Mouse (Mus musculus): Measurements from ENCODE around the gene Zdhhc5. TPM values are rescaled to one million over a fixed set of nuclear protein-coding genes. Genes with fewer than 3 reads are reported as not detected.
A peak's percentile ranks its signal among the peaks of the same experiment; 100 is the strongest.

Zdhhc5 gene
- polyA plus RNA-seq (2015; fragmentation: Nextera tagmentation; extraction: Ambion mirVana), result 17.6 and 19.2 TPM in 2 replicates

DNA sequence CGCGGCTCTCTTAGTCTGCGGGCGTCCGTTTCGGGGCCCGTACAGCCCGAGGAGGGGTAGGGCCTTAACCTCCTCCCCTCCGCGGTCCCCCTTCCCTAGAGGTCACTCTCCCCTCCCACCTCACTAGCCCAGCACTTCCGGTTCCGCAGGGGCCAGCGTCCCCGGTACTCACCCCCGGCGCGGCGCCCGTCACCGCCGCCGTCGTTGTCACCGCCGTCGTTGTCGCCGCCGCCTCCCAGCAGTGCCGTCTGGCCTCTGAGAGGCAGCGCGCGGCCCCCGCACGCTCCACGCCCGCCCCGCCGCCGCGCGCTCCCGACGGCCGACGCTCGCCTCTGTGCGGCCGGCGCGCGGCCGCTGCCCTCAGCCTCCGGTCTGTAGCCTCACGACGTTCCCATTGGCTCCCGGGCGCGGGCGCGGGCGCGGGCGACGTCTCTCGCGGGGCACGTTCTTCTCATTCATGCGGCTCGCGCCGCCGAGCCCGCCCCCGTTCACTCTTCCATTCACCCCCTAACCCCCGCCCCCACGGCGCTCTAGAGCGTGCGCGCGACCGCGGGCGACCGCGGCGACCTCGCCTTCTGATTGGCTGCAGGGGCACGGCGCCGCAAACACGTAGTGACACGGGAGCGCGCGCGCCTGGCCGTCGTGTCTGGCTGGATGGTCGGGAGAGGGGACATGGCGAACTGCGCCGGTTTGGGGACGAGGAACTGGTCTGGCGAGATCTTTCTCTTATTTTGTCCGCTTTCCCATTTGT lies at the start of gene Zdhhc5:
Zdhhc5 (minus strand) TSS at position 370 of the 751 bp plus-strand sequence.
- H3K9ac ChIP-seq, result peak within 1 kb of the TSS; percentile 98
- H3K9me3 ChIP-seq, result no peaks in the 10 kb centered on the region
- no peaks in the 10 kb centered on the region for H3K27me3 ChIP-seq
- under 1% methylated on average over 107 of the region's 107 CpGs for WGBS
- H3K4me2 ChIP-seq, result peak within 1 kb of the TSS; percentile 63
- peaks cover 39% of the 10 kb centered on the region for H3K4me1 ChIP-seq (replicated peaks)
- peak; percentile 98 for ATAC-seq (ENCODE audit: low read depth)
- peaks cover 11% of the 10 kb centered on the region for H3K36me3 ChIP-seq
- H3K4me3 ChIP-seq, result peak within 1 kb of the TSS; percentile 93
- H3K27ac ChIP-seq (replicated peaks), result peak within 1 kb of the TSS; percentile 96

GRCm38 (mm10) chr2:84762818-84763217 lies 47.8 kb upstream of the Zdhhc5 start:
- 65% methylated on average over 1 of the region's 1 CpGs for WGBS
- H3K4me2 ChIP-seq, result no peak overlapping the region
- no peaks in the 10 kb centered on the region for H3K27me3 ChIP-seq
- no peaks in the 10 kb centered on the region for H3K9me3 ChIP-seq
- H3K4me1 ChIP-seq (replicated peaks), result no peaks in the 10 kb centered on the region
- H3K9ac ChIP-seq, result no peak overlapping the region
- no peak overlapping the region for H3K27ac ChIP-seq (replicated peaks)
- peaks cover 13% of the 10 kb centered on the region for H3K36me3 ChIP-seq
- H3K4me3 ChIP-seq, result no peak overlapping the region
- no peak for ATAC-seq (ENCODE audit: low read depth)

DNA sequence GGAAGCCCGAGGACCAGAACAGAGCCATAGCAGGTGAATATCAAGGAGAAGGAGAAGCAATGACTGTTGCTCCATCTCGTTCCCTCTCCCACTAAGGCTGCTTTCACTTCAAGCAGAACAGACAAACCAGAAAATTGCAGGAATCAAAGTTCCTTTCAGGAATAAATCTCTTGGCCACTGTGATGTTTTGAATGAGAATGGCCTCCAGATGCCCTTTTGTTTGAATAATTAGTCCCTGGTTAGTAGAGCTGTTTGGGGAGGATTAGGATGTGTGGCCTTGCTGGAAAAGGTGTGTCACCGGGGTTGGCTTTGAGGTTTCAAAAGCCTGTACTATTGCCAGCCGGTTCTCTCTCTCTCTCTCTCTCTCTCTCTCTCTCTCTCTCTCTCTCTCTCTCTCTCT lies 47.3 kb upstream of the Zdhhc5 start:
- Histone ChIP-seq H3K4me2 (no peak overlapping the region), H3K9me3 (no peaks in the 10 kb centered on the region), H3K36me3 (peaks cover 13% of the 10 kb centered on the region), H3K27ac (replicated peaks) (no peak overlapping the region), H3K9ac (no peak overlapping the region), H3K4me3 (no peak overlapping the region), H3K4me1 (replicated peaks) (no peaks in the 10 kb centered on the region), H3K27me3 (no peaks in the 10 kb centered on the region)
- no peak for ATAC-seq (ENCODE audit: low read depth)
- WGBS, result 54% methylated on average over 4 of the region's 4 CpGs

DNA sequence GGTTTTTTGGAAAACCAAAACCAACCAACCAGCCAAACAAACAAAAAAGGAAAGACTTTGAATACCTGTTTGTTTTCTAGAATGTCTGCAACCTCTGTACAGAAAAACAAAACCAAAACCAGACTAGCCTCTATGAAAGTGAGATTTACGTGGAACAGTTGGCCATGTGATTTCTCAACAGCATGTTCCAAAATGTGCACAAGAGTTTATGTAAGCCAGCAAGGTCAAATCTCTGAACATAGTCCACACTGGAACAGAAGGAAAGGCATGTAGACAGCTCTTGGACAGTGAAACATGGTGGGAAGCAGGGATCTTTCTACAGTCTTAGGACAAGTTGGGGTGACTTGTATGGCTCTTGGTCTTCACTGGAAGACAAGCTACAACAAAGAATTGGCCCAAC lies 46.9 kb upstream of the Zdhhc5 start:
- no peaks in the 10 kb centered on the region for H3K9me3 ChIP-seq
- no peak for ATAC-seq (ENCODE audit: low read depth)
- H3K4me1 ChIP-seq (replicated peaks), result no peaks in the 10 kb centered on the region
- H3K27me3 ChIP-seq, result no peaks in the 10 kb centered on the region
- 90% methylated on average over 1 of the region's 1 CpGs for WGBS
- H3K27ac ChIP-seq (replicated peaks), result no peak overlapping the region
- H3K4me3 ChIP-seq, result no peak overlapping the region
- H3K9ac ChIP-seq, result no peak overlapping the region
- no peak overlapping the region for H3K4me2 ChIP-seq
- H3K36me3 ChIP-seq, result peaks cover 13% of the 10 kb centered on the region

- no peak for ATAC-seq (ENCODE audit: low read depth)
- peaks cover 13% of the 10 kb centered on the region for H3K36me3 ChIP-seq
- WGBS, result 90% methylated on average over 3 of the region's 3 CpGs
- H3K27me3 ChIP-seq, result no peaks in the 10 kb centered on the region
- no peak overlapping the region for H3K27ac ChIP-seq (replicated peaks)
- no peak overlapping the region for H3K4me3 ChIP-seq
- H3K9ac ChIP-seq, result no peak overlapping the region
- no peaks in the 10 kb centered on the region for H3K9me3 ChIP-seq
- no peaks in the 10 kb centered on the region for H3K4me1 ChIP-seq (replicated peaks)
- H3K4me2 ChIP-seq, result no peak overlapping the region
Measured at GRCm38 (mm10) chr2:84761309-84761708, 46.3 kb upstream of the Zdhhc5 start.

DNA sequence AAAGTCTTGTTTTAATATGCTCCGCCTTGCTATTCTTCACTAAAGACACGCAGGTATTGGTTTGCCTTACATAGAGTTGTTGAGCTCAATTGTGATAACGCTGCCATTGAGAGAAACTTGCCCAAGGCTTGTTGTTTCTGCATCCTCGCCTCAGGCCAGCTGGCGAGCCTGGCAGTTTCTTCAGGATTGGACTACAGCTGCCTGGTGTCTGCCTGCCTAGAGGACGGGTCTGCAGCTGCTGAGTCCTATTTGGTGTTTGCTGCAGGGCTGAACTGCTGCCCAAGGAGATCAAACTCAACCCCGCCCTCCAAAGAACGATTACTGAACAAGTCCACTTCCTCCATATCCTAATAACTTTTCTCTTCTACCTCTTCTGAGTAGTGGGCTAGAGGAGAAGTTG lies 45.8 kb upstream of the Zdhhc5 start:
- WGBS, result 72% methylated on average over 8 of the region's 8 CpGs
- Histone ChIP-seq H3K4me1 (replicated peaks) (no peaks in the 10 kb centered on the region), H3K4me3 (no peak overlapping the region), H3K36me3 (peaks cover 13% of the 10 kb centered on the region), H3K27me3 (no peaks in the 10 kb centered on the region), H3K9me3 (no peaks in the 10 kb centered on the region), H3K4me2 (no peak overlapping the region), H3K27ac (replicated peaks) (no peak overlapping the region), H3K9ac (no peak overlapping the region)
- no peak for ATAC-seq (ENCODE audit: low read depth)

GRCm38 (mm10) chr2:84758542-84759127 lies 43.7 kb upstream of the Zdhhc5 start:
- no peaks in the 10 kb centered on the region for H3K27me3 ChIP-seq
- no peaks in the 10 kb centered on the region for H3K4me1 ChIP-seq (replicated peaks)
- no peak overlapping the region for H3K4me2 ChIP-seq
- ATAC-seq (ENCODE audit: low read depth), result peak; percentile 67
- 2% methylated on average over 2 of the region's 2 CpGs for WGBS
- H3K9me3 ChIP-seq, result no peaks in the 10 kb centered on the region
- H3K9ac ChIP-seq, result no peak overlapping the region
- H3K27ac ChIP-seq (replicated peaks), result no peak overlapping the region
- H3K4me3 ChIP-seq, result no peak overlapping the region
- no peaks in the 10 kb centered on the region for H3K36me3 ChIP-seq

- WGBS, result 63% methylated on average over 7 of the region's 7 CpGs
- no peak for ATAC-seq (ENCODE audit: low read depth)
- no peak overlapping the region for H3K9ac ChIP-seq
- no peak overlapping the region for H3K4me3 ChIP-seq
- no peaks in the 10 kb centered on the region for H3K9me3 ChIP-seq
- H3K4me2 ChIP-seq, result no peak overlapping the region
- H3K4me1 ChIP-seq (replicated peaks), result no peaks in the 10 kb centered on the region
- H3K27ac ChIP-seq (replicated peaks), result no peak overlapping the region
- no peaks in the 10 kb centered on the region for H3K27me3 ChIP-seq
- H3K36me3 ChIP-seq, result no peaks in the 10 kb centered on the region
Measured at GRCm38 (mm10) chr2:84757026-84757682, 42.2 kb upstream of the Zdhhc5 start.

DNA sequence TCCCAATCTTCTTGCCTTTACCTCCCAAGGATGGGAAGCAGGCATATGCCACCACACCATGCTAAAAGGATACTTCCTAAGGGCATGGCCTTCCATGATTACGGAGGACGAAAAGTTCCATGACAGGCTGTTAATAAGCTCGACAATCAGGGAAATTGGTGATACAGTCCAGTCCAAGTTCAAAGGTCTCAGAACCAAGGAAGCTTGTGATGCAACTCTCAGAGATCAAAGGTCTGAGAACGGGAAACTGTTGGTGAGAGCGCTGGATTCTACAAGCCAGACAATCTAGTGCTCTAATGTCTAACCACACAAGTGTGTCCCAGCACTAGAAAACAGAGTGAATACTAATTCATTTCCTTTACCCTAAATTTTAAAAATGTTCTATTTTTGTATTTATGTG lies 41.3 kb upstream of the Zdhhc5 start:
- no peaks in the 10 kb centered on the region for H3K36me3 ChIP-seq
- no peak overlapping the region for H3K4me2 ChIP-seq
- no peaks in the 10 kb centered on the region for H3K4me1 ChIP-seq (replicated peaks)
- H3K27ac ChIP-seq (replicated peaks), result no peak overlapping the region
- no peak overlapping the region for H3K4me3 ChIP-seq
- 90% methylated on average over 5 of the region's 5 CpGs for WGBS
- no peaks in the 10 kb centered on the region for H3K9me3 ChIP-seq
- no peaks in the 10 kb centered on the region for H3K27me3 ChIP-seq
- H3K9ac ChIP-seq, result no peak overlapping the region
- ATAC-seq (ENCODE audit: low read depth), result no peak

DNA sequence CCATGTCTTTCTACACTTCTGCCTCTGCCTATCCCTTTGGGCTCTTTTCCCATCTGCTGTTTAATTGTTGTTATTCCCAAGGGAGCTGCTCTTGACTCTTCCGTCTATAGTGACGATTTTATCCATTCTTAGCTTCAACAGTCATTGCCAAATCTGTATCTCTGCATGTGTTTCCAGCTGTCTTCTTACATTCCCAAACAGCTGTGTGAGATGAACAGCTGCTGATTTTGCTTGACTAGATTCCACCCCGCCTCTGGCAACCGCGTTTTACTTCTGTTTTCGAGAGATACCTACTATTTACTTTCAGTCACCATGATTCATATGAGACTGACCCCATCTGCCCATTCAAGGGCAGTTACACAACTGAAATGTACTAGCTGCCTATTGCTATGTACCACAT lies 35.1 kb upstream of the Zdhhc5 start:
- no peaks in the 10 kb centered on the region for H3K4me1 ChIP-seq (replicated peaks)
- no peak overlapping the region for H3K4me3 ChIP-seq
- no peak overlapping the region for H3K27ac ChIP-seq (replicated peaks)
- no peak overlapping the region for H3K9ac ChIP-seq
- H3K36me3 ChIP-seq, result no peaks in the 10 kb centered on the region
- no peaks in the 10 kb centered on the region for H3K27me3 ChIP-seq
- 71% methylated on average over 6 of the region's 6 CpGs for WGBS
- no peaks in the 10 kb centered on the region for H3K9me3 ChIP-seq
- no peak for ATAC-seq (ENCODE audit: low read depth)
- no peak overlapping the region for H3K4me2 ChIP-seq

- no peaks in the 10 kb centered on the region for H3K9me3 ChIP-seq
- no peaks in the 10 kb centered on the region for H3K27me3 ChIP-seq
- H3K4me3 ChIP-seq, result peak overlapping the region; percentile 89
- peak overlapping the region; percentile 76 for H3K4me2 ChIP-seq
- ATAC-seq (ENCODE audit: low read depth), result peak; percentile 24
- peaks cover 42% of the 10 kb centered on the region for H3K4me1 ChIP-seq (replicated peaks)
- H3K36me3 ChIP-seq, result peaks cover 9% of the 10 kb centered on the region; the same call in 1 of the 2 replicates
- H3K27ac ChIP-seq (replicated peaks), result peak overlapping the region; percentile 98
- WGBS, result 1% methylated on average over 10 of the region's 10 CpGs
- H3K9ac ChIP-seq, result peak overlapping the region; percentile 97
Measured at GRCm38 (mm10) chr2:84744126-84744525, 29.1 kb upstream of the Zdhhc5 start.

DNA sequence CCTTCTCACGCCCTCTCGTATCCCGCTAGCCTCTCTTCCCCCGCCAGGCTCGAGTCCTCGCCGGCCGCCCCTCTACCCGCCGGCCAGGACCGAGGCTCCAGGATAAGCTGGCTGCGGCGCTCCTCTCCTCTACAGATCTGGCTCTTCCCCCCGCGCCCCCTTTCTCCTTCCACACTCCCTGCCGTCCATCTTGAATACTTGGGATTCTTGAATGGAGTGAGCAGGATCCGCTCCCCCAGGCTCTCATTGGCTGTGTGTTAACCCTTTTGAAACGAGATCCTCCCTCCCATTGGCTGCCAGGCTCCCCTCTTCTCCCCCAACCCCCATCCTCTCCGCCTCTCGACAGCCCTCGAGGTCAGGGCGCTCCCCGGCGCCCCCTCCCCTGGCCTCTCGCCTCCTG lies 28.6 kb upstream of the Zdhhc5 start, which contains the start of gene Gm19426:
Gm19426 (minus strand) TSS at position 95 of the 400 bp plus-strand sequence.
- ATAC-seq (ENCODE audit: low read depth), result peak; percentile 92
- no peaks in the 10 kb centered on the region for H3K27me3 ChIP-seq
- WGBS, result under 1% methylated on average over 25 of the region's 25 CpGs

More for the DNA sequence above, 28.6 kb upstream of the Zdhhc5 start, which contains the start of gene Gm19426:
- peak within 1 kb of the TSS; percentile 89 for H3K4me3 ChIP-seq
- H3K4me1 ChIP-seq (replicated peaks), result peaks cover 48% of the 10 kb centered on the region
- H3K27ac ChIP-seq (replicated peaks), result peak within 1 kb of the TSS; percentile 98
- H3K9me3 ChIP-seq, result no peaks in the 10 kb centered on the region
- H3K4me2 ChIP-seq, result peak within 1 kb of the TSS; percentile 76
- H3K9ac ChIP-seq, result peak within 1 kb of the TSS; percentile 97
- peaks cover 9% of the 10 kb centered on the region; the same call in 1 of the 2 replicates for H3K36me3 ChIP-seq

All from neural tube, embryonic 13.5 days (tissue).